Mouse (Mus musculus): Measurements from ENCODE around the gene Cluap1.

DNA sequence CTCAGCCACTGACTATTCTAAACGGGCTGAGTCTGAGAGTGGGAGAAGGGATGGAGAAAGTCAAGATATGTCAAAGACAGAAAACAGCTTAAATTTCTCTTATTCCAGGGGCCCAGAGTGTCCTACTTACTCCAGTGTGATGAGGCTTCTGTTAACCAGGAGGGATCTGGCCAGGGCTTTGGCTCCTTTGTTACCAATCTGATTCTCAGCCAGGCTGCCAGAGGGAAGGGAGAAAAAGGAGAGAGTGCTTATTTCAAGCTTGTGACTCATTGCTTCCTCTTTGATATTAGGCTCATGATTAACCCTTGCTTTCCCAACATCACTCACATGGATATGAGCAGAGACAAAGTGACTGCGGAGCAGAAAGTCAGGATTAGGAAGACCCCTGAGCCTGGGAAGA, 50.7 kb downstream of the Cluap1 start:
- no peak for TF ChIP-seq POLR2A (IDR thresholded peaks at IDR 0.05; ENCODE audit: insufficient read depth, low read depth, low read length)
- TF ChIP-seq CTCF (IDR thresholded peaks at IDR 0.05) = no peak
- TF ChIP-seq EP300 (IDR thresholded peaks at IDR 0.05; ENCODE audit: insufficient read depth, low read depth, low read length) = no peak
